Mouse (Mus musculus): ENCODE results near the gene Olfr1152.

The Olfr1152 gene

GRCm38 (mm10) chr2:87866192-87866591, at the start of gene Olfr1152:
Olfr1152 (plus strand) TSS chr2:87866492.
- DNase-seq: no peak

- DNase-seq: no peak
Observed at GRCm38 (mm10) chr2:87830233-87830632, 36.1 kb upstream of the Olfr1152 start, which contains the start of gene Olfr1148. Olfr1148 (plus strand) TSS chr2:87830533.

DNA sequence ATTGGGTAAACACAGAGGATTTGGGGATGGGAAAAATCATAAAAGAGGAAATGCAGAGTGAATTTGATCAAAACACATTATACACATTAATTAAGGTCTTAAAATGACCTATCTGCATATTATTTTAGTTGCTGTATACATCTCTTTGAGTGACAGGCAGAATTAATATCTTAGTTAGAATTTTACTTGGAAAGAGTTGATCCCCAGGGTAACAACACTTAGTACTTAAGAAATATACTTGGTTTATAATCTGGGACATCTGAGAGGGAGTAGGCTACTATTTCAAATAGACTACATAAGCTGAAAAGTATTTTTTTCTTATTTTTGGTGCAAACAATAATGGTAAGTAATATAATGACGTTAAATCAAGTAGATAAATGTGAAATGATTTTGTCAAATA, 22.6 kb upstream of the Olfr1152 start, which contains the start of gene Olfr1150-ps1:
TSS of gene Olfr1150-ps1 (plus strand) at position 301 of the 400 bp plus-strand sequence.
- no peak for DNase-seq

DNA sequence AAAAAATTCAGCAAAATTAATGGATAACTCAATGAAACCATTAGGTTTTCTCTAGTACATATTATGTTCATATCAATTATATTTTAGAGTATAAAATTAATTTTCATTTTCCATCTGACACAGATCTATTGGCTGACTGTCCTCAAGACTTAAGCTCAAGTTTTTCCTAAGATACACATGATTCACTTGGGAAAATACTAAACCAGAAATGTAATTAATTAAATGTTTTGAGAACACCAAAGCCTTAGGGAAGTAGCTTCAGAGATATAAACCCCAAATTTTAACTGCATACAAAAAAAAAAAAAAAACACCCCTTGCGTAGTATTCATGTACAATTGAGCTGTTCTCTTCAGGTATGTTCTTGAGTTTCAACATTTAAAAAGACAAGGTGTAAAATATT, 10.7 kb upstream of the Olfr1152 start, which contains the start of gene Olfr1151:
TSS of gene Olfr1151 (plus strand) at position 301 of the 400 bp plus-strand sequence.
- no peak for DNase-seq

DNA sequence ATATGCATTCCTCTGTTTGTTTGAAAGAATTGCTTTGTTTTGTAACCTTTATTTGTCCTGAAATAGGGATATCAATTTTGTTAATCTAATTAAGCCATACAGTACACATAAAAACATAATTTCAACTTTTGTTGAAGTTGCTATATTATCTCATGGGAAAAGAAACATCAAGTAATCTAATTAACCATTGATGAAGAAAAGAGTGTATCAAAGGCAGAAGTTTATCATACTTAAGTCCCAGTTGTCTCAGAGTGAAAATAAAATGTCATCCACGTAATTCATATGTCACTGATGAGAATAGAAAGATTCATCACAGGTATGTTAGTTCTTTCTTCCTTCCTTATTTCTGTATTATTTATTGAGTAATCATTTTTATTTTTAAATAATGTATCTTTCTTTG, 28.4 kb downstream of the Olfr1152 start, which contains the start of gene Olfr1153:
TSS of gene Olfr1153 (plus strand) at position 301 of the 400 bp plus-strand sequence.
- DNase-seq: no peak

DNA sequence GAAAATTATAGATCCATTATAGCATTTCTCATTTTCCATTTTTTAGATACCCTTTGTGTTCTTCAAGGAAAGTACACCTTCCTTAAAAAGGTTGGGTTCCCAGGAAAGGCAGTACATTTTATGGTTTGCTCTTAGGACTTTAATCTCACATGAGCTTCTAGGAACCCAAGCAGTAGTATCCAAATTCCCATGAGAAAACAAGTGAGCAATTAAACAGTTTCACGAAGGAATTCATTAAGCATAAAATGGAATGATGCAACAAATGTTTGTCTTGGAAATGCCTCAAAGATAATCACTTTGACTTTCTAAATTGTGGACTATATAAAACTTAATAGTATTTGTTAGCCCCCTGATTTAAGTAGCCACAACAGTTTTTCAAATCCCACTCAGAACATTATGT, 38.8 kb downstream of the Olfr1152 start, which contains the start of gene Olfr1154:
TSS of gene Olfr1154 (minus strand) at position 101 of the 400 bp plus-strand sequence.
- DNase-seq: no peak
